Mouse (Mus musculus): Measurements from ENCODE around the gene Dclk1. TPM values are rescaled to one million over a fixed set of nuclear protein-coding genes. Genes with fewer than 3 reads are reported as not detected.

The Dclk1 gene
- polyA plus RNA-seq, 1 experiment: 265 TPM

DNA sequence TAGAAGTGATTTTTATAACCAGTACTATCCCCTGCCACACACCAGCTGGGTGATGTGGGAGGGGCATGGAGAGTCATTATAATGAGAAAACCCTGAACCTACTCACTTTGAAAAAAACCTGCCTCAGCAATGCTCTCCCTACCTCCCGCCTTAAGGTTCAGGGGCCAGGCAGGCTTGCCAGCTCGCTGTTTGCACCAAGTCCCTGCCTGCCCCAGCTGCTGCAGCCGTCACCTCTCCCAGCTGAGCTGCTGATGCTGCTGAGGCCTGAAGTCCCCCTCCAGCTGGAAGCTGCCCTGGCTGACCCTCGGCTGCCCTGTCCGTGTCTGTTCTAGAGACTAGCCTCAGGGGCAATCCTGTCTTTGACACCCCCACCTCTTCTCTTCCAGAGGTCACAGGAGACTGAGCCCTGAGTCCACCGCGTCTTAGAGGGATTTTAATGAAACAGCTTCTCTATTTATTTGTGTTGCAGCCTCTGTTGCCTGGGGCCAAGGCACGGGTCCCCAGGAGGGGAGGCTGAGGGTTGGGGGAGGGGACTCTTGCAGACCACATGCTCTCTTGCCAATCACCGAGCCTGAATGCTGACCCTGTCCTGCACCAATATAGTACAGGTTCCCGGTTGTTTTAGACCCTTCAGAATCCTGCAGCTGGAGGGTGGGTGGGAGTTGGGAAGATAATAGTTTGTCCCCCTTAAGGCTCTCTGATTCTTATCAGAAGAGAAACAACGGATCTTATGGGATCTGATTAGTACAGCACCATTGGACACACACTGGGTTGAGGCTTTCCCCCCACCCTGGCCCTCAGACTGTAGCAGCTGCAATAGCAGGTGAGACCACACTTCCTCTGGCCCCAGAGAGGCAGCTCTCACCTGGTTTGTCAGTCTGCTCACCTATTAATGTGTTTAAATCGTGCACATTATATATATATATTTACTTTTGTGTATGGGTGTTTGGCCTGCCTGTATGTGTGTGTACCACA, 346.1 kb downstream of the Dclk1 start:
- Histone ChIP-seq H3K27ac (ENCODE audit: insufficient read depth, low read depth, low read length) (no peak overlapping the region), H3K4me1 (ENCODE audit: control insufficient read depth, insufficient read depth, low read length) (peaks cover 6% of the 10 kb centered on the region), H3K4me3 (ENCODE audit: insufficient read depth, low read depth, low read length) (no peak overlapping the region)
- TF ChIP-seq CTCF (IDR thresholded peaks at IDR 0.05; ENCODE audit: insufficient read depth, low read depth, low read length) (no peak), POLR2A (IDR thresholded peaks at IDR 0.05; ENCODE audit: insufficient read depth, low read depth, low read length) (no peak)
- WGBS: 34% methylated on average over 12 of the region's 12 CpGs

Other genes starting within 250 kb of the Dclk1 start
- not detected in 2 replicates for gene Ccna1, start 186.9 kb upstream of the Dclk1 start, polyA plus RNA-seq (2012; ENCODE audit: insufficient read depth, insufficient read length, low replicate concordance, missing spikeins)
- gene Spg20, start 130.3 kb upstream of the Dclk1 start, polyA plus RNA-seq (2012; ENCODE audit: insufficient read depth, insufficient read length, low replicate concordance, missing spikeins): not detected in 2 replicates
- gene Ccdc169, start 105.0 kb upstream of the Dclk1 start, polyA plus RNA-seq (2012; ENCODE audit: insufficient read depth, insufficient read length, low replicate concordance, missing spikeins): not detected in 2 replicates
- gene Sohlh2, start 60.3 kb upstream of the Dclk1 start, polyA plus RNA-seq (2012; ENCODE audit: insufficient read depth, insufficient read length, low replicate concordance, missing spikeins): not detected in 2 replicates
- gene Gm21954, start 229.8 kb downstream of the Dclk1 start, polyA plus RNA-seq (2012; ENCODE audit: insufficient read depth, insufficient read length, low replicate concordance, missing spikeins): not detected in 2 replicates